Mouse (Mus musculus): ENCODE data around the gene Gpx1.

Gene Gpx1

GRCm38 (mm10) chr9:108339886-108340257 lies 1.2 kb downstream of the Gpx1 start:
- DNase-seq (ENCODE audit: low read depth, low spot score): no peak

DNA sequence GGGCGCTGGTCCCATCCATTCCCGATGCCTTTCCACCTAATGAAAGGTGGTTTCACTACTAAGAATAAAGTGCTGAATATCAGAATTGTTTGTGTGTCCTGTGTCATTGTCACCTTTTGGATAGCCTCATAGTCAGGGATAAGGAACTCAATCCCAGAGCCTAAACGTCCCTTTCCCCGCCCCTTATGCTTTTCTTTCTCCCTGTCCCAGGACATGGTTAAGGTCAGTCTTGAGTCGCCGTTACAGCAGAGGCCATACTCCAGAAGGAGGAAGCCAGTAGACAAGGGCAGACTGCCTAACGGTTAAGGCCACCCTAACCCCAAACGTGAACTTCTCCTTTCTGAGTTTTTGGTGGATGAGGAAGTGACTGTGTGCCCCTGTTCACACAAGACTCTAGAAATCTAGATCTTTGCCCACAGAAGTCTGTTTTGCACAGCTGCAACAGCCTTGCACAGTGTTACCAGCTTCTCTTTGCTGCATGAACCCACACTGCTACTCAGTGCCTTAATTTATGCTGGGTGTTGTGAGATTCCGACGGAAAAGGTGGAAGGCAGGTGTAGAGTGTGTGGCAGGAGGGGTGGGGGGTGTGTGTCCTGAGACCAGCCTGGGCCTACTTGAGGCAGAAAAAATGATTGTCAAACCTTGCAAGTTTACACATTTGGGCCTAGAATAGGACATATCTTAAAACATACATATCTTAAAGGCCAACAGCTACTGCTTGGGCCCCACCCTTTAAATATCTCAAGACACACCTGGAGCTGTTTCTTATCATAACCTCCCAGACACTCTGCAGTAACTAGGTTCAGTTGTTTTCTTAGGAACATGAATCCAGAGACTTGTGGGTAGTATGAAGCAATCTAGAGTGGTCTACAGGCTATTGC lies 1.8 kb downstream of the Gpx1 start:
- DNase-seq (ENCODE audit: low read depth, low spot score): peak; percentile 41

- no peak for DNase-seq (ENCODE audit: low read depth, low spot score)
Measured at GRCm38 (mm10) chr9:108341139-108341475, 2.4 kb downstream of the Gpx1 start.

GRCm38 (mm10) chr9:108341801-108342200 lies 3.1 kb downstream of the Gpx1 start:
- peak; percentile 26 for DNase-seq (ENCODE audit: low read depth, low spot score)

DNA sequence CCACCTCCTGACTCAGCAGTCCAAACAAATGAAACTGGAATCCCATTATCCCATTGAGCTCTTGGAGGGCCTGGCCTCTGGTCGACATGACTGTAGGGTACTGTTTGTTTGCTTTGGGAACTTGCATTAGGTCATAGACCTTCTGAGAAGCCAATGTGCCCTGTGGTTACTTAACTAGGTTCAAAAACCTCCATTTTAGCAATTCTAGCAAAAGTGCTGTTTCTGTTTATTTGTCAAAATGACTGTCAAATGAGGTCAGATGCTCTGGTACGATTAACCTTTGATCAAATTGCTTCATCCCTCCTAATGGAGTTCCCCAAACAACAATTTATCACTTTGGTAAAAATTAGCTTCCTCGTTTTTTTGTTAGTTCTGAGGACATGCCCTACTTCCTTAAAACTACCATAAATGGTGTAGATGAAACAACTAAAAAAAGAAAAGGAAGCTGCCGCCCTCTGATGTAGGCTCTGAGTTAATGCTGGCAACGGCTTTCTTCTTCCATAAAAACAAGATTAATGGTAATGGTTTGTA lies 3.7 kb downstream of the Gpx1 start:
- peak; percentile 45 for DNase-seq (ENCODE audit: low read depth, low spot score)

GRCm38 (mm10) chr9:108343331-108343730 lies 4.6 kb downstream of the Gpx1 start:
- DNase-seq (ENCODE audit: low read depth, low spot score): no peak

- no peak for DNase-seq (ENCODE audit: low read depth, low spot score)
Measured at GRCm38 (mm10) chr9:108343835-108344234, 5.1 kb downstream of the Gpx1 start.

DNA sequence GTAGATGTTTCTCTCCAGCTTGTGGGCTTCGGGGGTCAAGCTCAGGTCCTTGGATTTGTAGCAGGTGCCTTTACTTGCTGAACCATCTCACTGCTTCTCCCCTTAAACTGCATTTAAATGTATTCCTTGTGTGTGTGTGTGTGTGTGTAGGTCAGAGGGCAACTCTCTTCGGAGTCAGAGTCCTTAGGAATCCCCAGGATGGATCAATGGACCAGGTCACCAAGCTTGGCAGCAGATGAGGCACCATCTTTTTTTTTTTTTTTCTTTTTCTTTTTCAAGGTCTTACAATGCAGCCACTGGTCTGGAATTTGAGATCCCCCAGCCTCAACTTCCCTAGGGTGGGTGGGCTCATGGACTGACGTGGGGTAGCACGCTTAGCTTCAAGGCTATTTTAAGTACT lies 5.8 kb downstream of the Gpx1 start:
- DNase-seq (ENCODE audit: low read depth, low spot score): no peak

DNA sequence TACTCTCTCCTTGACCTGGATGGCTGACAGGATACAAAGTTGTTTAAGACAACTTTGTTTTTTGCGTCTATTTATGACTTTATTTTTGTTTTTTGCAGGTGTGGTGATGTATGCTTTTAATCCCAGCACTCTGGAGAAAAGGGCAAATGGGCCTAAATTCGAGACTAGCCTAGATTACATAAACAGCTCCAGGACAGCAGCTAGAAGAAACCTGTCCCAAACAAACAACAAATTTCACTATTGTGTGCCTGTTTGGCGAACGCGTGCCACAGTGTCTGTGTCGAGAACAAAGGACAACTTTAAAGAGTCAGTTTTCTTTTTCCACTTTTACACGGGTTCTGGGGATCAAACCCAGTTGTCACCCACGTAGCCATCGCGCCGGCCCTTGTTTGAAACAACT lies 8.3 kb downstream of the Gpx1 start:
- peak; percentile 40 for DNase-seq (ENCODE audit: low read depth, low spot score)

- peak; percentile 96 for DNase-seq (ENCODE audit: low read depth, low spot score)
Measured at GRCm38 (mm10) chr9:108347540-108348289, 9.0 kb downstream of the Gpx1 start, which contains the start of gene Usp4. Usp4 (plus strand) TSS chr9:108347853.

GRCm38 (mm10) chr9:108348290-108348680 lies 9.6 kb downstream of the Gpx1 start:
- no peak for DNase-seq (ENCODE audit: low read depth, low spot score)

- no peak for DNase-seq (ENCODE audit: low read depth, low spot score)
Measured at GRCm38 (mm10) chr9:108349727-108350126, 11.0 kb downstream of the Gpx1 start.

DNA sequence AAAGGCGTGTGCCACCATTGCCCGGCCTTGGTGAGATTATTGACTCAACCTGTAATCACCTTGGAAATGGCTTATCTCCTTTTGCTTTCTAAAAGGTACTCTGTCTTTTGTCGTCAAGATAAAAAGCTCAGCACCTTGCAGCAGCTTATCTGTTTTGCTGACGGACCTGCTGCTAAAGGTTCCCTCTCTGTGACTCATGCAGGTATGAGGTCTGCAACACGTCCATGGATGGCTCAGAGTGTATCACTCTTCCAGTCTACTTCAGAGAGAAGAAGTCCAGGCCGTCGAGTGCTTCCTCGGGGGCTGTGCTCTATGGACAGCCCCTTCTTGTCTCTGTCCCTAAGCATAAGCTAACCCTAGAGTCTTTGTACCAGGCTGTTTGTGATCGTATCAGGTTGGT lies 39.5 kb downstream of the Gpx1 start:
- DNase-seq (ENCODE audit: low read depth, low spot score): no peak

GRCm38 (mm10) chr9:108378736-108379135 lies 40.0 kb downstream of the Gpx1 start:
- no peak for DNase-seq (ENCODE audit: low read depth, low spot score)

GRCm38 (mm10) chr9:108379294-108379693 lies 40.6 kb downstream of the Gpx1 start:
- no peak for DNase-seq (ENCODE audit: low read depth, low spot score)

DNA sequence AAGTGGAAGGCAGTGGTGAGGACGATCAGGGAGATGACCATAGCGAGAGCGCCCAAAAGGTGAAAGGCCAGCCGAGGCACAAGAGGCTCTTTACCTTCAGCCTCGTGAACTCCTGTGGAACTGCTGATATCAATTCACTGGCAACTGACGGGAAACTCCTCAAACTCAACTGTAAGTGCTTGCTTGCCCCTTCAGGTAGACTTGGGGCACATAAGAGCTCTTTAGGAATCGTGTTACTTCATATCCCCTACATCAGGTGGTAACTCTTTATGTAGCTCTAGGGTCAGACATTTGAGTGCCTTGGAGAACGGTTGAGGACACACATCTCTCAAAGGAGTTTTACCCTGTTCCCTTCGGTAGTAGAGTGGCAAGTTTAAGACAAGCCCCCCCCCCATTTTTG lies 42.7 kb downstream of the Gpx1 start:
- no peak for DNase-seq (ENCODE audit: low read depth, low spot score)

GRCm38 (mm10) chr9:108385006-108385405 lies 46.3 kb downstream of the Gpx1 start:
- no peak for DNase-seq (ENCODE audit: low read depth, low spot score)

- DNase-seq (ENCODE audit: low read depth, low spot score): no peak
Measured at GRCm38 (mm10) chr9:108386816-108387215, 48.1 kb downstream of the Gpx1 start.

DNA sequence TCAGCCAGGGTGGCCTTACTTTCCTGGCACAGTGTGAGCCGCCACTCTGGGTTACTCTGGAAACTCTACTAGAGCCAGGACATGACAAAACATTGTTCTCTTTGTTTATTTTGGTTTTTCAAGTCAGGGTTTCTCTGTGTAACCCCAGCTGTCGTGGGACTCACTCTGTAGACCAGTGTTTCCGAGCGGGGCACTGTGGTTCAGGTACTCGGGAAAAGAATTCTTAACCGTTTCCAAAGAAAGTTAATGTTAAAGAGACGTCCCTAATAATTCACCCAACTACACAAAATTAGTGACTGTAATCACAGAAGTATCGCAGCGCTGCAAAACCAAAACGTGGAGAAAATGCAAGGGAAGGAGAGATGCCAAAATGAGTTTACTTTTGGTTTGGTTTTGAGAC lies 49.9 kb downstream of the Gpx1 start:
- no peak for DNase-seq (ENCODE audit: low read depth, low spot score)

DNA sequence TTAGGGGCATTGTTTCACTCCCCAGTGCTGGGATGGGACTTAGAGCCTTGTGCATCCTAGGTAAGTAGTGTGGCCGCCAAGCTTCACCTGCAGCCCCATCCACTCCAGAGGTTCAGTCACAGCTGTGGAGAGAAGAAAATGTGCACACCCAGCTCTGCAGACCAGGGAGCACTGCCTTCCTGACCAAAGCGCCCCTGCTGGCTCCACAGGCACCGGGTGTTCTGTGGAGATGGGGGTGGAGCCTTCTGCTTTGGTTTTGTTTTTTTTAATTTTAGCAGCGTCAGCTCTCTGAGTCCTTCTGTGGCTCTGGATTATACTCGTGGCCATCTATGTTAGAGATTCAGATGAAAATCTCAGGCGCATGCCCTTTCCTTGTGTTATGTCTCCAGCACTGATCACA lies 50.5 kb downstream of the Gpx1 start:
- DNase-seq (ENCODE audit: low read depth, low spot score): peak; percentile 40
